Mouse (Mus musculus): ENCODE results near the gene Olfr480. TPM values are rescaled to one million over a fixed set of nuclear protein-coding genes. Genes with fewer than 3 reads are reported as not detected.

The Olfr480 gene
- not detected for polyA plus RNA-seq (2012; fragmentation: generic; extraction: Trizol)
- long read RNA-seq, experiment 1 = 0 reads
- long read RNA-seq, experiment 2 = 0 reads

- TF ChIP-seq FOSL1 (IDR thresholded peaks at IDR 0.05; ENCODE audit: insufficient read depth, low read length, poor library complexity, severe bottlenecking) (no peak), MYOD1 (IDR thresholded peaks at IDR 0.05; ENCODE audit: control insufficient read depth, insufficient read length, low read depth) (no peak), MAX (IDR thresholded peaks at IDR 0.05) (no peak), CEBPB (IDR thresholded peaks at IDR 0.05; ENCODE audit: low read depth) (no peak), CTCF (IDR thresholded peaks at IDR 0.05; ENCODE audit: control insufficient read depth, insufficient read depth, insufficient read length) (no peak), MYOG (IDR thresholded peaks at IDR 0.05; ENCODE audit: control insufficient read depth, extremely low read depth, insufficient read length) (no peak)
- Histone ChIP-seq H3K4me3 (ENCODE audit: insufficient read depth, poor library complexity, severe bottlenecking) (no peak within 1 kb of the TSS), H3K36me3 (ENCODE audit: control insufficient read depth, insufficient read depth) (no peaks in the 10 kb centered on the region), H3K79me2 (ENCODE audit: control insufficient read depth, insufficient read depth) (no peaks in the 10 kb centered on the region), H3K27me3 (ENCODE audit: control insufficient read depth, insufficient read depth, insufficient read length) (no peaks in the 10 kb centered on the region), H3ac (ENCODE audit: control insufficient read depth, insufficient read length, low read depth) (no peak within 1 kb of the TSS), H3K79me3 (ENCODE audit: low read depth) (no peaks in the 10 kb centered on the region)
Observed at GRCm38 (mm10) chr7:108067246-108067645, at the start of gene Olfr480. Gene Olfr480, minus strand, starts transcription at chr7:108067346.

GRCm38 (mm10) chr7:108100549-108100948 is 33.4 kb upstream of the Olfr480 start, which contains the start of gene Olfr483:
Gene Olfr483, plus strand, starts transcription at chr7:108100849.
- TF ChIP-seq FOSL1 (IDR thresholded peaks at IDR 0.05; ENCODE audit: insufficient read depth, low read length, poor library complexity, severe bottlenecking) (no peak), USF1 (IDR thresholded peaks at IDR 0.05; ENCODE audit: low read depth) (no peak), CTCF (IDR thresholded peaks at IDR 0.05; ENCODE audit: control insufficient read depth, insufficient read depth, insufficient read length) (no peak), CEBPB (IDR thresholded peaks at IDR 0.05; ENCODE audit: low read depth) (no peak), MAX (IDR thresholded peaks at IDR 0.05) (no peak), MYOD1 (IDR thresholded peaks at IDR 0.05; ENCODE audit: control insufficient read depth, insufficient read length, low read depth) (no peak), MYOG (IDR thresholded peaks at IDR 0.05; ENCODE audit: control insufficient read depth, extremely low read depth, insufficient read length) (no peak)
- Histone ChIP-seq H3K4me3 (ENCODE audit: insufficient read depth, poor library complexity, severe bottlenecking) (no peak within 1 kb of the TSS), H3K79me2 (ENCODE audit: control insufficient read depth, insufficient read depth) (no peaks in the 10 kb centered on the region), H3K36me3 (ENCODE audit: control insufficient read depth, insufficient read depth) (no peaks in the 10 kb centered on the region), H3K27me3 (ENCODE audit: control insufficient read depth, insufficient read depth, insufficient read length) (no peaks in the 10 kb centered on the region), H3K79me3 (ENCODE audit: low read depth) (no peaks in the 10 kb centered on the region), H3ac (ENCODE audit: control insufficient read depth, insufficient read length, low read depth) (no peak within 1 kb of the TSS)

DNA sequence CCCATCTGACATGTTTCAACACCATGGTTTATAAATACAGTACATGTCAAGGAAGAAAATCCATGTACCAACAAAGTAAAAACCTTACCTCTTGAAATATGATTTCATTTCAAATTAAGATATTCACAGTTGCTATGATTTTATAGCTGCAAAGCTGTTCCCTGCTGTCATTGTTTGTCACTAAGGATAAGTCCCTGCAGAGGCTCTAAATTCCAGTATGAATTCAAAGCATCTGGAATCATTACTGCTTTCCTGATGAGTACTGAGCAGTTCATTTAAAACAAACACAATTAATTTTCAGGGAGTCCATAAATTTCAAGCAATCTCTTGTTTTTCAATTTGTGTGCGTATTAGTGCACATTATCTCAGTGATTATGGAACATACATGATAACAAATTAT is 30.3 kb upstream of the Olfr480 start, which contains the start of gene Olfr482:
TSS of gene Olfr482 (minus strand) at position 101 of the 400 bp plus-strand sequence.
- Histone ChIP-seq H3K27me3 (ENCODE audit: control insufficient read depth, insufficient read depth, insufficient read length) (no peaks in the 10 kb centered on the region), H3K79me2 (ENCODE audit: control insufficient read depth, insufficient read depth) (no peaks in the 10 kb centered on the region), H3K4me3 (ENCODE audit: insufficient read depth, poor library complexity, severe bottlenecking) (no peak within 1 kb of the TSS), H3K79me3 (ENCODE audit: low read depth) (no peaks in the 10 kb centered on the region), H3K36me3 (ENCODE audit: control insufficient read depth, insufficient read depth) (no peaks in the 10 kb centered on the region), H3ac (ENCODE audit: control insufficient read depth, insufficient read length, low read depth) (no peak within 1 kb of the TSS)
- TF ChIP-seq CTCF (IDR thresholded peaks at IDR 0.05; ENCODE audit: control insufficient read depth, insufficient read depth, insufficient read length) = no peak
- no peak for TF ChIP-seq MYOD1 (IDR thresholded peaks at IDR 0.05; ENCODE audit: control insufficient read depth, insufficient read length, low read depth)
- TF ChIP-seq USF1 (IDR thresholded peaks at IDR 0.05; ENCODE audit: low read depth) = no peak
- TF ChIP-seq FOSL1 (IDR thresholded peaks at IDR 0.05; ENCODE audit: insufficient read depth, low read length, poor library complexity, severe bottlenecking) = no peak
- no peak for TF ChIP-seq MYOG (IDR thresholded peaks at IDR 0.05; ENCODE audit: control insufficient read depth, extremely low read depth, insufficient read length)
- TF ChIP-seq CEBPB (IDR thresholded peaks at IDR 0.05; ENCODE audit: low read depth) = no peak
- TF ChIP-seq MAX (IDR thresholded peaks at IDR 0.05) = no peak

DNA sequence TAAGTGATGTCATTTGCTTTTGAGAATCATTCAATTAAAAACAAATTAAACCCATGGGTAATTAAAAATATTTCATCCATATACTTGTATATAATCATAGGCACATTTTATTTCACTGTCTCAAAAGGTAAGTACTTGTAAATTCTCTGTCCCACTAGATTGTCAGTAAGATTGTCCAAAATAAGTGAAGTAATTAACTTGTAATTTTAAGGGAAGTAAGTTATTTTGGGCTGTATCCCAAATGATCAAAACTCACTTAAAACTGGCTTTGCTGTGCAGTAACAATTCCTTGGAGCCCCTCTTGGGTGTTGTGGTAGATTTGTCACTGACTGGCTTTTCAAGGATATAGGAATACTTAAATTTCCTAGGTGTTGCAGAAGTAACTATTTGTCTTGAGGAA is 12.4 kb upstream of the Olfr480 start, which contains the start of gene Olfr481:
TSS of gene Olfr481 (plus strand) at position 301 of the 400 bp plus-strand sequence.
- no peaks in the 10 kb centered on the region for H3K79me3 ChIP-seq (ENCODE audit: low read depth)
- no peaks in the 10 kb centered on the region for H3K79me2 ChIP-seq (ENCODE audit: control insufficient read depth, insufficient read depth)
- H3ac ChIP-seq (ENCODE audit: control insufficient read depth, insufficient read length, low read depth) = no peak within 1 kb of the TSS
- TF ChIP-seq CEBPB (IDR thresholded peaks at IDR 0.05; ENCODE audit: low read depth) (no peak), USF1 (IDR thresholded peaks at IDR 0.05; ENCODE audit: low read depth) (no peak), MYOG (IDR thresholded peaks at IDR 0.05; ENCODE audit: control insufficient read depth, extremely low read depth, insufficient read length) (no peak), MAX (IDR thresholded peaks at IDR 0.05) (no peak), MYOD1 (IDR thresholded peaks at IDR 0.05; ENCODE audit: control insufficient read depth, insufficient read length, low read depth) (no peak), FOSL1 (IDR thresholded peaks at IDR 0.05; ENCODE audit: insufficient read depth, low read length, poor library complexity, severe bottlenecking) (no peak), CTCF (IDR thresholded peaks at IDR 0.05; ENCODE audit: control insufficient read depth, insufficient read depth, insufficient read length) (no peak)
- H3K36me3 ChIP-seq (ENCODE audit: control insufficient read depth, insufficient read depth) = no peaks in the 10 kb centered on the region
- H3K27me3 ChIP-seq (ENCODE audit: control insufficient read depth, insufficient read depth, insufficient read length) = no peaks in the 10 kb centered on the region
- no peak within 1 kb of the TSS for H3K4me3 ChIP-seq (ENCODE audit: insufficient read depth, poor library complexity, severe bottlenecking)

GRCm38 (mm10) chr7:108050393-108050792 is 16.8 kb downstream of the Olfr480 start, which contains the start of gene Olfr479:
Gene Olfr479, plus strand, starts transcription at chr7:108050693.
- Histone ChIP-seq H3K4me3 (ENCODE audit: insufficient read depth, poor library complexity, severe bottlenecking) (no peak within 1 kb of the TSS), H3K79me2 (ENCODE audit: control insufficient read depth, insufficient read depth) (no peaks in the 10 kb centered on the region), H3ac (ENCODE audit: control insufficient read depth, insufficient read length, low read depth) (no peak within 1 kb of the TSS), H3K27me3 (ENCODE audit: control insufficient read depth, insufficient read depth, insufficient read length) (no peaks in the 10 kb centered on the region), H3K36me3 (ENCODE audit: control insufficient read depth, insufficient read depth) (no peaks in the 10 kb centered on the region), H3K79me3 (ENCODE audit: low read depth) (no peaks in the 10 kb centered on the region)
- TF ChIP-seq CEBPB (IDR thresholded peaks at IDR 0.05; ENCODE audit: low read depth) = no peak
- no peak for TF ChIP-seq FOSL1 (IDR thresholded peaks at IDR 0.05; ENCODE audit: insufficient read depth, low read length, poor library complexity, severe bottlenecking)
- TF ChIP-seq MAX (IDR thresholded peaks at IDR 0.05) = no peak
- TF ChIP-seq CTCF (IDR thresholded peaks at IDR 0.05; ENCODE audit: control insufficient read depth, insufficient read depth, insufficient read length) = no peak
- TF ChIP-seq MYOD1 (IDR thresholded peaks at IDR 0.05; ENCODE audit: control insufficient read depth, insufficient read length, low read depth) = no peak
- TF ChIP-seq USF1 (IDR thresholded peaks at IDR 0.05; ENCODE audit: low read depth) = no peak
- no peak for TF ChIP-seq MYOG (IDR thresholded peaks at IDR 0.05; ENCODE audit: control insufficient read depth, extremely low read depth, insufficient read length)
